Mouse (Mus musculus): Measurements from ENCODE around the gene Slc7a8.

Gene Slc7a8

DNA sequence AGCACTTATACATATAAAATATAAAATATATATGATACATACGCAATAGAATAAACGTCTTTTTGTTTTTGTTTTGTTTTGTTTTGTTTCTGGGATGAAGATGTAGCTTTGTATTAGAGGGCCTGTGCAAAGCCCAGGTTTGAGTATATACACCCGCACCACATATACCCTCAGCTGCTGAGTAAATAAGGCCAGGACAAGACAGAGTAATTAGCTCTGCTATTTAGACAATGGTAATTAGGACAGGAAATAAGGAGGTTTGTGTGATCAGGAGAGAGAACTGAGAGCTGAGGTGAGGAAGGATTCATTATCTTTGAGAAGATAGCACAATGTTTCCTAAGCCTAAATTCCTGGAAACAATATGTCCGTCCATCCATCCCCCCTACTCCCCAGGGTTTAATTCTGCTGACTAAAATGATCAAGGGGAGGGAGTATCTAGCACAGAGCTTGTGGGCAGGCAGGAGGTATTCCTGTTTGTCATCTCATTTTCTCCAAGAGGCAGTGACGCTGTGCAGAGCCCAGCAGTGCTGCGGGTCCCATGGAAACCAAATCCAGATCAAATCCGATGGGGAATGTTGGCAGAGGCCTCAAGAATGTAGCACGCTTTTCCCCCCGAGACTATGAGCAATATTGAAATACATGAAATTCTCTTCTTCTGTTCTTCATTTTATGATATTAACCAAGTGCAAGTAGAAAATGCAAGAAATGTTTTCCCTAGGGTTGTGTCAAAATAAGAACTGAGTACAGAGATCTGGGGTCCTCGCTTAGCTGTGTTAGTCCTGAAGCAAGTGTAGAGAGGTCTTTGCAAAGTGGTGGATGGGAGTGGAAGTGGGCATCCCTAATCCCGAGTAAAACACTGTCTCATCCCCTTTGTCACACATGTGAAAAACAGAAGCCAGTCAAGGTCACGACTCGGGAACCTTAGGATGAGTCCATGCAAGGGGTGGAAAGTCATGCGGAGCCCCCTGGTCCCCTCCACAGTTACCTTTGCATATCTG lies 44.9 kb downstream of the Slc7a8 start:
- DNase-seq: no peak

DNA sequence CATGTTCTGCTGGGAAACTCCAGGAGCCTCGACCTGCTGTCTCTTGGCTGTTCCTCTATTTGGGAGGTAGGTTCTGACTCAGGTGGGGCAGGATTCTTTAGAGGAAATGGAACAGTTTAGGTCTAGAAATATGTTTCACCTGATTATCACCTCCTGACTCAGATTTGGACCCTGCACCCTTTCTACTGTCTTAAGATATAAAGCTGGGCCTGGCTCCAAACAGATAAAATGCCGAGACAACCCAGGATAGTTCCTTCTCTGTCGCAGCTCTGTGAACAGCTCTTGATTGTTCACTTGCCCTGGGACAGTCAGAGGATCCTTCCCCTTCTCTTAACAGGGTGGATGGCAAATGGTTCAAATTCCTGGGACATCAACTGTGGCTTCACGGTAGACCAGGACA lies 46.5 kb downstream of the Slc7a8 start:
- DNase-seq: no peak

- DNase-seq: no peak
Measured at GRCm38 (mm10) chr14:54734004-54734403, 47.7 kb downstream of the Slc7a8 start.

DNA sequence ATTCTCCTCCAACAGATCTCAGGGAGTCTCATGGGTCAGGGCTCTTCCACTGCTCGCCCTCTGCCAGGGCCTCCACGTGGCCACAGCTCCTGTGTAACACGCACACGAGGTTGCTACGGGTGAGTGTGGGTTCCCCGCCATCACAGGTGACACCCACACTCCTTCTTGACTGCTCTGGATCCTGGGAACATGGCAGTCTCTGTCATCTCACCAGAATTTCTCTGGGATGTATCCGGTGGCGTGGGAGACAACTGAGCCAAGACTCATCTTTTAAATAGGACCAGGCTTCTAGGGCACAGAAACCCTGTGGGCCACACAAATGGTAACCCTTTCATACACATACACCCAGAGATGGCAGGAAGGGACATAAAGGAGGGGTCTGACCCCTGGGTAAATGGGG lies 49.5 kb downstream of the Slc7a8 start:
- no peak for DNase-seq

DNA sequence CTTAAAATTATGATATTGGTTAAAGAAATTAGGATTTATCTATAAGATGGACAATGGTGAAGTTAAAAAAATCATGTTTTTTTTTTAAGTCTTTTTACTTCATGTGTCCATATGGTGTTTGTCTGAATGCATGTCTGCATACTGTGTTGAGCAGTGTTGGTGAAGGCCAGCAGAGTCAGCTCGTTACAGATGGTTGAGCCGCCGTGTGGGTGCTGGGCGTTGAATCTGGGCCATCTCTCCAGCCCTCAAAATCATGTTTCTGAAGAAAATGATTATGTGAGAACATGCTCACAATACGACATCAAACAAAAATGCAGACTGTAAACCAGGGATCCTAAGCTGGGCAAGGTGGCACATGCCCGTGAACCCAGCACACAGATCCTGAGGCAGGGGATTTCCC lies 51.4 kb downstream of the Slc7a8 start:
- no peak for DNase-seq

- DNase-seq: no peak
Measured at GRCm38 (mm10) chr14:54728823-54729653, 52.7 kb downstream of the Slc7a8 start.

- DNase-seq: no peak
Measured at GRCm38 (mm10) chr14:54727565-54727964, 54.2 kb downstream of the Slc7a8 start.

DNA sequence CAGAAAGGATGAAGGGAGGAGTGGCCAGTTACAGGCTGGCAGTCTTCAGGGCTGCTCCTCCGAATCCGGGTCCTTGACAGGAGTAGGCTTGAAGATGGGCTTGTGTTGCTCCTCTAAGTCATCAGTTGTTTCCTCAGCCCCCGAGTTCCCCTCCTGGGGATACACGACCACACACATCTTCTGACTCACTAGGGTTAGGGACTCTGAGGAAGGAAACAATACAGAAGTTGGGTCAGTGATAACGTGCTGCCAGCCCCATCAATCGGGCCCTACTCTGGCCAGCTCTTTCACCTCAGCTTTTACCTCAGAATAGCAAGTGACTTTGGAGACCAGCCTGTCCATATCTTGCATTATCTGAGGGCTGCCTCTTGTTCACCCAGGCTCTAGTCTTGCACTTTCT lies 57.7 kb downstream of the Slc7a8 start:
- DNase-seq: no peak

DNA sequence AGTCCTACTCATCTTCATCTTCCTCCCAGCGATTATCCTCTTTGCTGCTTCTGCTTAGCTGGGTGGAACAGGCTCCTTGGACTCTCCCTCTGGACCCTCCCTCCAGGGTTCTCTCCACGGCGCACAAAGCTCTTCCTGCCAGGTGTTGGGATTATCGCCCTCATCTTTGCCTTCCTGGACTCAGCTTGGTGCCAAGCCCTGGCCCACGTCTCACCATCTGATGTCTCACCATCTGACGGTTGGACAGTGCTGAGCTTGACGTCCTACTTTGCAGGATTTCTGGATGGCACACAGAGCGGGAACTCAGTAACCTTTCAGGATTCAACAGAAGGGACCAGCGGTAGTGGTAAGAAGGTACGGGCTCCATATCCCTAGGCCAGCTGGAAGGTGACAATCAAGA lies 60.0 kb downstream of the Slc7a8 start:
- no peak for DNase-seq

GRCm38 (mm10) chr14:54720654-54721350 lies 60.9 kb downstream of the Slc7a8 start:
- no peak for DNase-seq

DNA sequence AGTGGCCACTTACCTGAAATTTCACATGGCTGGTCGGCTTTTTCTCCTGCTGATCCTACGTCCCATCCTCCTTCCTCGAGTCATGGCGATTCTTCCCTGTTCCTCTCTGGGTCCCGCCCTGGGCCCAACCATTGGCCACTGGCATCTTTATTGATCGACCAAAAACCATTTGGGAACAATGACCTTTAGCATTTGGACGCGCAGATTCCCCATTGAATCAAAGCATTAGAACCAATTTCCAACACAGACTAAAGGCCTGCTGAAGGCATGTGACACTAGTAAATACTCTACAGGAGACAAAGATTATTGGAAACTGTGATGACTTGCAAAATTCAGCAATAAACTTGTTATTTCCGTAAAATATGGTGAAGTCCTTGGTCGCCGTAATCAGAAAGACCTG lies 61.7 kb downstream of the Slc7a8 start:
- DNase-seq: no peak

DNA sequence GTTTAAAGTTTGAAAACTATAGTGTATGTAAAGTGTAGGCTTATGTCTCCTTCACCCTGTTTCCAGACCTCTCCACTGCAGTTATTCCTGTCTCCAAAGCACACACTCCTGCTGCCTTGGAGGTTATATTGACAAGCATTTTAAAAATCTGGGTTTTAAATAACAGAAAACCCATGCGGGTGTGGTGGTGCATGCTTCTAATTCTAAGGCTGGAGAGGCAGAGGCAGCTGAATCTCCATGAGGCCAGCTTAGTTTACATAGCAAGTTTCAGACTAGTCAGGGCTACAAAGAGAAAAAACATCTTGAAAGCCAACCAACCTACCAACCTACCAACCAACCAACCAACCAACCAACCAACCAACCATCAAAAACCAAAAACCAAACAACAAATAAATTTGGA lies 66.3 kb downstream of the Slc7a8 start:
- DNase-seq: no peak

DNA sequence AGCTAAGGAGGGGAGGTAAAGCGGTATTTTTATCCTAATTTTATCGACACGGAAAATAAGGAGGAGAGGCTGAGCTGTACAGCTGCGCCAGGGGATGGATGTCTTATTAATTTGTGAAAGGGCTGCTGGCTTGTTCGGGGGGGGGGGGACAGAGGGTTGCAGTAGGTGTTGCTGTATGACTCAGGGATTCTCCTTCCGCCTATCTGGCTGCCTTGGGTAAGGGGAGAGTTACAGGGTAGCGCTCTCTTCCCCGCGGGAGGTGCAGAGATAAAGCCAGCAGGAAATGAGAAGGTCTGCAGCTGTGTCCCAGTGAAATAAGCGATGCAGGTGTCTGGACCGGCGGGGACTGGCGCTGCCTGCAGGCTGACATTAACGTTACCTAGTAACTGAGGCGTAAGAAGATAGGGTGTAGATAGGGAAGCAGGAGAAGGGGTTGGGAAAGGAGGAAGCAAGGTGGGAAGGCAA lies 67.1 kb downstream of the Slc7a8 start:
- peak; percentile 71 for DNase-seq

- peak; percentile 75 for DNase-seq
Measured at GRCm38 (mm10) chr14:54714121-54714520, 67.6 kb downstream of the Slc7a8 start.

GRCm38 (mm10) chr14:54712861-54713260 lies 68.9 kb downstream of the Slc7a8 start:
- no peak for DNase-seq

- DNase-seq: no peak
Measured at GRCm38 (mm10) chr14:54712074-54712473, 69.7 kb downstream of the Slc7a8 start, which contains the start of gene Cebpe. Gene Cebpe, minus strand, starts transcription at chr14:54712174.

DNA sequence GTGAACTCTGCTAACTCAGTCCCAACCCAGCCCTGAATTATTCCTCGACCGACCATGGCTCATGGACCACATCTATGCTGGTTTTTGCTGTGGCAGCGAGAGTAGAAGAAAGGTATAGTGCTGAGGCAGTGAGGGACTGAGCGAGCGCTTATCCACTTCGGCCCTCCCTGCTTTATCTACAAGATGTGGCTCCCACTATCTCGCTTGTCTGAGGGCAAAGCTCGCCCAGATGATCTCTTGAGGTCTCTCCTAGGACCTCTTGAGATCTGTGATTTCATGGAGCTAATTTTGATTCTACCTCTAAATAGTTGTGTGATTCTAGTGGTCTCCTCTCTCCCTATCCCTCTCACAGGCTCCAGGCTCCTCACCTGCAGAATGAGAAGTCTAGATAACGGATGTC lies 72.7 kb downstream of the Slc7a8 start:
- DNase-seq: no peak

- DNase-seq: no peak
Measured at GRCm38 (mm10) chr14:54706589-54707320, 75.0 kb downstream of the Slc7a8 start.

DNA sequence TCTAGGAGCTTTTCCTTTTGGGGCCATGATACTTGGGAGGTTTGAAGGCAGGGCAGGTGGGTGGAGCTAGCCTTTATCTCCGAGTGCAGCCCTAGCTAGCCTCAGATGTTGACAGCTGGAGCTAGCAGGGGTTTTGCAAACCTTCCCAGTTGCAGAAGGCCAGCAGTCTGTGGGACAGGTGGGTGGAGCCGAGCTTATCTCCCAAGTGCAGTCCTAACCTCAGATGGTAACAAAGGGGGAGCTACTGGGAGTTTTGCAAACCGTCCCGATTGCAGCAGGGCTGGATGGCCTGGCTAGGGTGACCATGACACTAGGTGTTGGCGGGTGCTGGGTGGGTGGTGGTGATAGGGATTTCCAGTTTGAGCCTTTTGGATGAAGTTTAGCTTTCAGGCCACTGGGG lies 75.9 kb downstream of the Slc7a8 start:
- DNase-seq: no peak

DNA sequence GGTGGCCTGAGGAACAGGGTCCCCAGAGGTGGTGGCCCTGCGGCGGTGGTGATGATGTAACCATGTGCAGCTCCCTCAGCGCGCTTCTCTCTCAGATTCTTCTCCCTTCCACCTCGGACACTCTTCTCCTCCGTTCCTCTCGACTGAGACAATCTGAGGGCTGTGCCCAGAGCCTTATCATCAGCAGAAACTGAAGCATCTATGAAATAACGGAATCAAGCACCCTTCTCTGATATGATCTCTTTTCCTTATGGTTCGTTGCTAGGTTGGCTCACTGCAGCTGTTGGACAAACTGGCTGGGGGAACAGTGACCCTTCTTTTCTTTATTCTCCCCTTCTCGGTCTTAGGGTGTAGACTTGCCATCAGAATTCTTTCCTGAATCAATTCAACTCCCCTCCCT lies 78.5 kb downstream of the Slc7a8 start:
- no peak for DNase-seq

- DNase-seq: peak; percentile 88
Measured at GRCm38 (mm10) chr14:54701298-54701697, 80.4 kb downstream of the Slc7a8 start.

GRCm38 (mm10) chr14:54699586-54699985 lies 82.2 kb downstream of the Slc7a8 start:
- DNase-seq: no peak
